Mouse (Mus musculus): ENCODE measurements around the gene Mkrn2os.

GRCm38 (mm10) chr6:115577407-115577806 is 15.0 kb downstream of the Mkrn2os start:
- TF ChIP-seq CTCF (IDR thresholded peaks at IDR 0.05; ENCODE audit: extremely low read depth, insufficient read depth, low read length), result no peak
- TF ChIP-seq POLR2A (IDR thresholded peaks at IDR 0.05; ENCODE audit: extremely low read depth, insufficient read depth, low read length), result no peak
